Mouse (Mus musculus) forebrain, embryonic 16.5 days (tissue): ENCODE measurements around the gene Chmp6. TPM values are rescaled to one million over a fixed set of nuclear protein-coding genes. Genes with fewer than 3 reads are reported as not detected.
A peak's percentile ranks its signal among the peaks of the same experiment; 100 is the strongest.

Experiments
- ATAC-seq: fragments of 200-750 bp; cut with Nextera tagmentation; 2 replicates; pipeline ENCODE4 v1.8.0; 2017; ENCODE audit warnings: mild to moderate bottlenecking, moderate library complexity
- H3K27ac ChIP-seq: fragments of 300-500 bp; sonication (generic); 2 replicates; pipeline ENCODE4 v1.5.1; 2014; ENCODE audit warnings: low read length, control low read depth
- H3K27me3 ChIP-seq: fragments of 300-500 bp; sonication (generic); replicated peaks from 2 replicates; pipeline ENCODE4 v1.6.1; 2014; ENCODE audit warnings: low read length; ENCODE audit not compliant: control insufficient read depth, insufficient read depth
- H3K36me3 ChIP-seq: fragments of 300-500 bp; sonication (generic); 2 replicates; pipeline ENCODE4 v1.6.1; 2014; ENCODE audit not compliant: control insufficient read depth, insufficient read depth
- H3K4me1 ChIP-seq: fragments of 300-500 bp; sonication (generic); replicated peaks from 2 replicates; pipeline ENCODE4 v1.6.1; 2014; ENCODE audit warnings: low read length; ENCODE audit not compliant: control insufficient read depth, insufficient read depth
- H3K4me2 ChIP-seq: fragments of 300-500 bp; sonication (generic); 2 replicates; pipeline ENCODE4 v1.6.1; 2014; ENCODE audit warnings: mild to moderate bottlenecking, low read length, control low read depth
- H3K4me3 ChIP-seq: fragments of 300-500 bp; sonication (generic); replicated peaks from 2 replicates; pipeline ENCODE4 v1.5.1; 2014; ENCODE audit warnings: mild to moderate bottlenecking, low read length, control low read depth
- H3K9ac ChIP-seq: fragments of 300-500 bp; sonication (generic); replicated peaks from 2 replicates; pipeline ENCODE4 v1.6.1; 2014; ENCODE audit warnings: low read depth, low read length, control low read depth
- H3K9me3 ChIP-seq: fragments of 300-500 bp; sonication (generic); 2 replicates; pipeline ENCODE4 v1.6.1; 2016; ENCODE audit warnings: low read length; ENCODE audit not compliant: control insufficient read depth
- WGBS: fragments of 180-500 bp; shearing (Covaris S2); extraction: QIAGEN DNeasy Blood & Tissue Kit; methylation state at CpG from one replicate; pipeline ENCODE4 v1.1.7; 2014; 5-methylcytosine and 5-hydroxymethylcytosine counted together
- polyA plus RNA-seq: library from polyadenylated mRNA; unstranded; fragments of >200 nt; fragmentation: Nextera tagmentation; extraction: Ambion mirVana; gene quantifications from 2 replicates; pipeline ENCODE4 v1.2.1, GENCODE M21; 2015

Chmp6 gene
- polyA plus RNA-seq, 1 experiment from 2014 or later = 96.5 TPM

DNA sequence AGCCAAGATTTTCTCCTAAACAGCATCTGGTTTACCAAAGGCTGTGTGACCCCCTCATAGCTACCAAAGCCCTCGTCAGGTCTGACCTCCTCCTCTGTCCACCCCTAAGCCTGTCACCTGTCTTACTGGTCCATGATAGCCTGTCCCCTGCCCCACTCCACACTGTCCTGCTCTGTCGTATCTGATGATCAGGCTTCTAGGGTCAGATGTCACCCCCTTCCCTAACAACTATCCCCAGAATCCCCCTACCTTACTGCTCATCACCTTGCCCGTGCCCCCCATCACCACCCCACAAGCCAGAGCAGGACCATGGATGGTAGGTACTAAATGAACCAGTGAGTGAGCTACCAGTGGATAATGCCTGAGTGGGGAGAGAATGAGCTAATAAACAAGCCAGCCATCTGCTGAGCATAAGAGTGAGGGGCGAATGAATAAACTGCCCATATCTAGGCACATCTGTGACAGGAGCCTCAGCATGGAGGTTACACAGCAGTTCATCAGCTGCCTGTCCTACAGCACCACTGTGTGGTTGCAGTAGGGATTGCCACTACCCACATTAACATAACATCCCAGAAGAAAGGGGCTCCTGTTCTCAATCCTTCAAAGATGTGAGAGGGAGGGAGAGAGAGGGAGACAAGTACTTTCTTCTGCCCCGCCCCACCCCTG, 8.5 kb upstream of the Chmp6 start:
- Histone ChIP-seq H3K4me3 (no peak overlapping the region), H3K27me3 (no peaks in the 10 kb centered on the region), H3K36me3 (no peaks in the 10 kb centered on the region), H3K27ac (no peak overlapping the region), H3K4me2 (no peak overlapping the region), H3K4me1 (peaks cover 6% of the 10 kb centered on the region; the same call in 1 of the 2 replicates), H3K9ac (no peak overlapping the region), H3K9me3 (no peaks in the 10 kb centered on the region)
- 31% methylated on average over 5 of the region's 5 CpGs for WGBS
- ATAC-seq = peak; percentile 82

DNA sequence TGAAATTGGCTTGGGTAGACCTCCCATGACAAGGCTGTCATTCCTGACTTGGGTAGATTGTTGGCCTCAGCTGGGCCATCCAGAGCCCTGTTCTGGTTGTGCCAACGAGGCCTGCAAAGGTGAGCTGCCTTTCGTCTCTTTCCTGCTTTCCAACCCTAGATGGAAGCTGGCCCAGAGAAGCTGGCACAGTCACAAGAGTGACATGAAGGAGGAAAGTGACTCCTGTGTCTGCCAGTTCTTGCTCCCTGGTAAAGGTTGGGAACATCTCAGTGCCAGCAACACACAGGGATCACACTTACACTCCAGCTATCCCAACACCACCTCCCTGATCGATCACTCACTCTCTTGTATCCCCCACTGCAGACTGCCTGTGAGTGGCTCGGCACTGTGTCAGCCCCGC, 7.4 kb upstream of the Chmp6 start:
- WGBS = 75% methylated on average over 5 of the region's 5 CpGs
- Histone ChIP-seq H3K27ac (no peak overlapping the region), H3K9me3 (no peaks in the 10 kb centered on the region), H3K27me3 (no peaks in the 10 kb centered on the region), H3K9ac (no peak overlapping the region), H3K4me3 (no peak overlapping the region), H3K4me1 (peaks cover 6% of the 10 kb centered on the region; the same call in 1 of the 2 replicates), H3K4me2 (no peak overlapping the region), H3K36me3 (no peaks in the 10 kb centered on the region)
- no peak for ATAC-seq

DNA sequence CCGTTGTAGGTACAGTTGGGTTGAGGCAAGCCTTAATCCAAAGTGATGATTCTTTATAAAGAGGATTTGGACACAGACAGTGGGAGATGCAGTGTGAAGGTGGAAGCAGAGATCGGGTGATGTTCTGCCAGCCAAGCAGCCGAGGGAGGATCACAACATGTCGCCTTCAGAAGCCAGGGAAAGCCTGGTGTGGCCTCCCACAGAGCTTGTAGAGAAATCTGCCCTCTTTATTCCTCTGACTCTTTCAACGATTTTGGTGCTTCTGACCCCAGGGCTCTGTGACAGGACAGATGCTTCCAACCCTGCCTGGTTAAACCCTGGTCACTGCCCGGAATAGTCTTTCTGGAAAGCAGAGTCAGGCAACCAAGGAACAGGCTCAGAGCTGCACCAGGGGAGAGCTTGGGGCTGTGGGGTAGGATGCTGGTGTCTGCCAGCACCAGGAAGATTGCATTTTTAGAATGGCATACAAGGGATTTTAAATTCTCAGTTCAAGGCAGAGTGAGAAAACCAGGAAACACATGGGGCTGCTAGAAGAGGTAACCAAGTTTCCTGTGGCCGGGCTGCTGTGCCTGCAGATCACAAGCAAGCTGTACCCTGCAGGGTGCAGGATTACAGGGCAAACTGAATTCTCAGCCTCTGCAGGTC, 6.1 kb upstream of the Chmp6 start:
- no peaks in the 10 kb centered on the region for H3K9me3 ChIP-seq
- no peaks in the 10 kb centered on the region for H3K36me3 ChIP-seq
- H3K27me3 ChIP-seq = no peaks in the 10 kb centered on the region
- no peak for ATAC-seq
- H3K4me3 ChIP-seq = no peak overlapping the region
- peaks cover 6% of the 10 kb centered on the region; the same call in 1 of the 2 replicates for H3K4me1 ChIP-seq
- H3K9ac ChIP-seq = no peak overlapping the region
- no peak overlapping the region for H3K4me2 ChIP-seq
- WGBS = 28% methylated on average over 7 of the region's 7 CpGs
- no peak overlapping the region for H3K27ac ChIP-seq

DNA sequence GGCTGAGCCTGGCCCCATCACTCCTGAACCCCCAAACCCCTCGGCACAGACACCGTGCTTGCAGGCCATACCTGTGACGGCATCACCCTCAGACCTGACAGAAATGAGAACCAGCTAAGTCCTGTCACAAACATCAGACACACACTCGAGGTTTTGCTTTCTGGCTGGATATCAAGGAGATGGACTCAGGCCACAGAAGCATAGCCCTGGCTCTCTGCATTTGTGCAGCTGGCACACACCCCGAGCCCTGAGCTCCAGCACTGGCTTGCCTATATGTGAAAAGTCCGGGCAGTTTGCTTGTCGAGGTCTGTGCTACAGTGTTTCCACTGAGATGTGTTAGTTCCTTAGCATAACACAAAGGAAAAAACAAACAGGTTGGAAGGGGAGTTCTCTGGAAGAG, 5.5 kb upstream of the Chmp6 start:
- no peak for ATAC-seq
- no peaks in the 10 kb centered on the region for H3K36me3 ChIP-seq
- H3K4me1 ChIP-seq = peaks cover 8% of the 10 kb centered on the region
- no peak overlapping the region for H3K9ac ChIP-seq
- H3K9me3 ChIP-seq = no peaks in the 10 kb centered on the region
- no peak overlapping the region for H3K4me2 ChIP-seq
- H3K4me3 ChIP-seq = no peak overlapping the region
- H3K27me3 ChIP-seq = no peaks in the 10 kb centered on the region
- WGBS = 47% methylated on average over 7 of the region's 7 CpGs
- no peak overlapping the region for H3K27ac ChIP-seq

DNA sequence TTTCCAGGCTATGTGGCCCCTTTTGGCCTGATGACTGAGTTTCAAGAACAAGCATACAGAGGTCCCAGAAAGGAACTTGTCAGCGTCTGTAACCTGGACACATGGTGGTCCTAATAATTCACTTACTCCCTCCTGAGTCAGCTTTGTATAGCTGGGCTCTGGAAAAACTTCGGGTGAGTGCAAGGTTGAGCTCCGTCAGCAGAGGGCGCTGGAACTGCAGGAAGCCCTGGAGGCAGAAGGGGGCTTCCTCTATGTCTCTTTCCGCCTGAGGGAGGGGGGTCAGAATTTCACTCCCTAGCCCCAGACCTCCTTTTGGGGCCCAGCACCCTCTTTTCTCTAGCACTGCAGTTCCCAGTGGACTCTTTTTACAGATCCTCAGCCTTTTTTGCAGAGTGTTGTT, 3.8 kb upstream of the Chmp6 start:
- Histone ChIP-seq H3K9ac (no peak overlapping the region), H3K27ac (no peak overlapping the region), H3K27me3 (no peaks in the 10 kb centered on the region), H3K4me3 (no peak overlapping the region), H3K4me2 (no peak overlapping the region), H3K4me1 (peaks cover 19% of the 10 kb centered on the region), H3K9me3 (no peaks in the 10 kb centered on the region), H3K36me3 (no peaks in the 10 kb centered on the region)
- no peak for ATAC-seq
- WGBS = 0% methylated on average over 5 of the region's 5 CpGs

DNA sequence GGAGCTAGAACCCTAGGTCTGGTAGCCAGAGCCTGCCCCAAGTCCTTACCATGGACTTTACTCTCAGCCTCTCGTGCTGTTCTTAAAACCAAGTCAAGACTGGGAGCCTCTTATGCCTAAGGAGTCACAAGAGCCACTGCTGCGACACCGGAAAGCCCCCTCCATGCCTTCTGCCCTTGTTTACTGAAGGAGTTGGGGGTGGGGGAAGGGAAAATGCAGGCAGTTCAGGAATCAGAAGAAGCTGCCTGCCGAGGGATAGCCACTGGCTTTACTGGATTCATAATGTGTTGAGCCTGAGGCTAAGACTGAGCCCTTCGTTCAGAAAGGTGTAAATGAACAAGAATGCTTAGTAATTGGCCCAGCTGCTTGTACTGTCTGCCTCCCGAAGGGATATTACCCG, 396 bp upstream of the Chmp6 start:
- WGBS = 5% methylated on average over 7 of the region's 7 CpGs
- Histone ChIP-seq H3K4me3 (peak overlapping the region; percentile 95), H3K27ac (peak overlapping the region; percentile 50; the same call in 1 of the 2 replicates), H3K36me3 (peaks cover 6% of the 10 kb centered on the region), H3K27me3 (no peaks in the 10 kb centered on the region), H3K9me3 (no peaks in the 10 kb centered on the region), H3K4me1 (peaks cover 33% of the 10 kb centered on the region), H3K9ac (peak overlapping the region; percentile 93), H3K4me2 (peak overlapping the region; percentile 91)
- no peak; the same call in 1 of the 2 replicates for ATAC-seq

DNA sequence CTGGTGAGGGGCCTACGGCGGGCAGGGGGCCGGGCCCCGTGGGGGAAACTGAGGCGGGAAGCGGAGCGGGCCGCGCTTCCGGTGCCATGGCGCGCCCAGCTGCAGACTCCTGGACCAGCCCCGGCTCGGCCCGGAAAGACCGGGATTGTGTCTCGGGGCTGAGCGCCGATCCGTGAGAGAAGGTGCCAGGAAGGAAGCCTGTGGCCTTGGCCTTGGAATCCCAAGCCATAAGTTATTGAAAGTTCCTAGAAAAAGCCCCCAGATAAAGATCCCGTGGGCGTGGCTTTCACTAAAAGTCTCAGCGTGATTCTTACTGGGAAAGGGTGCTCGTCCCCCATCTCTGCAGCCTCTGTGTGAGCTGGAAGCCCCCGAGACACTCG, 684 bp downstream of the Chmp6 start:
- no peaks in the 10 kb centered on the region for H3K9me3 ChIP-seq
- peak overlapping the region; percentile 58 for H3K27ac ChIP-seq
- H3K4me2 ChIP-seq = peak overlapping the region; percentile 91
- H3K4me1 ChIP-seq = peaks cover 33% of the 10 kb centered on the region
- WGBS = under 1% methylated on average over 25 of the region's 26 CpGs
- H3K4me3 ChIP-seq = peak overlapping the region; percentile 95
- no peak; the same call in 1 of the 2 replicates for ATAC-seq
- peak overlapping the region; percentile 93 for H3K9ac ChIP-seq
- no peaks in the 10 kb centered on the region for H3K27me3 ChIP-seq
- H3K36me3 ChIP-seq = peaks cover 9% of the 10 kb centered on the region

DNA sequence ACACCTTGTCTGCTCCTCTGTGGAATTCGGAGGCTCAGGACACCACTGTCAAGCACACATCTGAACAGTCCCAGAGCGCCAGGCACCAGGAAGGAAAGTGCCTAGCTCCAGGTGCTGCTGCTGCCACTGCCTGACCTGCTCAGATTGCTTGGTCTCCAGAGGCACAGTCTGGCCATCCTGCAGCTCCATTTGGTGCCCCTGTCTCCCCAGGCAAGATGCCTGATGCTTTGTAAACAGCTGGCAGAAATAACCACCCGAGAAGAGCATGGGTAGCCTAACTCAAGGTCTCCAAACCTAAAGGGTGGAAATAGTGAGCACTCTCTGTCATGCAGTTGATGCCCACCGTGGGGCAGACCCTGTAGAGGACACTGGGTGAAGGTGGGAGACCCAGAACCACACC, 1.1 kb downstream of the Chmp6 start:
- ATAC-seq = no peak
- Histone ChIP-seq H3K27ac (no peak overlapping the region), H3K36me3 (peaks cover 9% of the 10 kb centered on the region), H3K27me3 (no peaks in the 10 kb centered on the region), H3K9ac (peak overlapping the region; percentile 93), H3K9me3 (no peaks in the 10 kb centered on the region), H3K4me1 (peaks cover 33% of the 10 kb centered on the region), H3K4me3 (peak overlapping the region; percentile 95), H3K4me2 (peak overlapping the region; percentile 91)
- 25% methylated on average over 4 of the region's 4 CpGs for WGBS

DNA sequence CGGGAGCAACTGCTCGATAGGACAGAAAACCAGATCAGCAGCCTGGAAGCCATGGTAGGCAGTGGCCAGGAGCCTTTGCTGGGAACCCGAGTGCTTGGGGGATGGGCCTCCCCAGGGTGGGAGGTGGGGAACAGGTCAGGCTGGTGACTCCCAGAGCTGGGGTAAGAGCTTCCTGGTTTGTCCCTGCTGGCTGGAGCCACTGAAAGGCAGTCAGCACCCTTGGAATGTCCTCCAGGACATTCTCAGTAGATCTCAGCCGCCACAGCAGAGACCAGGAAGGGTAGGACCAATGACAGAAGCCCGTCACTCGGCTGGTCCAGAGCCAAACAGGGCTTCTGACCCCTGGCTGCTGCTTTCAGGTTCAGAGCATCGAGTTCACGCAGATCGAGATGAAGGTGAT, 2.4 kb downstream of the Chmp6 start:
- Histone ChIP-seq H3K9ac (no peak overlapping the region), H3K4me2 (no peak overlapping the region), H3K27me3 (no peaks in the 10 kb centered on the region), H3K4me3 (no peak overlapping the region), H3K36me3 (peaks cover 9% of the 10 kb centered on the region), H3K9me3 (no peaks in the 10 kb centered on the region), H3K27ac (no peak overlapping the region), H3K4me1 (peaks cover 30% of the 10 kb centered on the region)
- 89% methylated on average over 9 of the region's 9 CpGs for WGBS
- ATAC-seq = no peak
